Mouse (Mus musculus): Measurements from ENCODE around the gene Idi1.

DNA sequence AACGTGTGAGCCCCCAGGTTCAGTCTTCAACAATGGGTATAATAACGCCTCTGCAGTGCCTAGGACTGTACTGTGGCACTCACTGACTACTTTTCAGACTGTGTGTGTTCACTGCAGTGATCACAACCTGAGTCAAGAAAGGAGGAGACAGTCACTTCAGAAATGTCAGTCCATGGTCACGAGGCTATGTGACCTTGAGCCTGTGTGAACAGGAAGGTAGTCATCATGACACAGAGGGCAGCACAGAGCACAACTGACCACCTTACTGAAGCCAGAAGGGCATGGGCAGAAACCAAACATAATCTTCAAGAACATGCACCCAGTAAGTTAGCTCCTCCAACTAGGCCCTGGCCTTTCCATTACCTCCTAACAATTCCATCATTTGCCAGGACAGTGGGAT is 3.7 kb upstream of the Idi1 start:
- TF ChIP-seq POLR2A (IDR thresholded peaks at IDR 0.05; ENCODE audit: insufficient read depth, low read depth, low read length), result no peak
- no peak for TF ChIP-seq CTCF (IDR thresholded peaks at IDR 0.05)

All from heart, adult 2 months (tissue).